Mouse (Mus musculus) embryonic fibroblast, embryonic 13.5 days (primary cell): ENCODE results near the gene Zscan26.

Experiments
- CTCF ChIP-seq: IDR thresholded peaks from 2 replicates; pipeline ENCODE4 v1.5.1; 2011; ENCODE audit warnings: mild to moderate bottlenecking, control low read depth, low read length, moderate library complexity, borderline replicate concordance; ENCODE audit not compliant: insufficient read depth
- POLR2A ChIP-seq: IDR thresholded peaks from 2 replicates; pipeline ENCODE4 v1.6.1; 2011; ENCODE audit warnings: low read depth, mild to moderate bottlenecking, control low read depth, low read length, moderate library complexity

DNA sequence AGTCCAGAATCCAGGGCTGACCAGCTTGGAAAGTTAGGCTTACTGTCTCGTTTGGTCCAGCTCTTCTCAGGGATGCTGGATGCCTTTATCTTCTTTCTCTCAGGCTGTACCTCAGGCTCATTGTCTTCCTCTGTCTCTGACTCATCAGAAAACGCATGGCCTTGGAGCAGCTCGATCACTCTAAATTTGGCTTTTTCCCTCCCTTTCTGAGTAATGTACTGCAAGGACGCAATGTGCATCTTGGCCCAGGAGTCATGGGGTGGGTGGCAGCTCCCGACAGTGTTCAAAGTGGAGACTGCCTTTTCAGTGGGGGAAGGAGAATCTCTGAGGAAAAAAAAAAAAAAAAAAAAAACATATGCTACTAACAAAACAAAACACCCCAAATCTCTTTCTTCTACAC, 30.2 kb downstream of the Zscan26 start:
- TF ChIP-seq CTCF (no peak), POLR2A (no peak)
